Mouse (Mus musculus): ENCODE data around the gene Dhps. TPM values are rescaled to one million over a fixed set of nuclear protein-coding genes. Genes with fewer than 3 reads are reported as not detected.
A peak's percentile ranks its signal among the peaks of the same experiment; 100 is the strongest.

Dhps gene
- total RNA-seq (2015; ENCODE audit: low replicate concordance) (12.3 and 16.1 TPM in 2 replicates), total RNA-seq (2017; ENCODE audit: low replicate concordance) (3.2 and 12.1 TPM in 2 replicates)

DNA sequence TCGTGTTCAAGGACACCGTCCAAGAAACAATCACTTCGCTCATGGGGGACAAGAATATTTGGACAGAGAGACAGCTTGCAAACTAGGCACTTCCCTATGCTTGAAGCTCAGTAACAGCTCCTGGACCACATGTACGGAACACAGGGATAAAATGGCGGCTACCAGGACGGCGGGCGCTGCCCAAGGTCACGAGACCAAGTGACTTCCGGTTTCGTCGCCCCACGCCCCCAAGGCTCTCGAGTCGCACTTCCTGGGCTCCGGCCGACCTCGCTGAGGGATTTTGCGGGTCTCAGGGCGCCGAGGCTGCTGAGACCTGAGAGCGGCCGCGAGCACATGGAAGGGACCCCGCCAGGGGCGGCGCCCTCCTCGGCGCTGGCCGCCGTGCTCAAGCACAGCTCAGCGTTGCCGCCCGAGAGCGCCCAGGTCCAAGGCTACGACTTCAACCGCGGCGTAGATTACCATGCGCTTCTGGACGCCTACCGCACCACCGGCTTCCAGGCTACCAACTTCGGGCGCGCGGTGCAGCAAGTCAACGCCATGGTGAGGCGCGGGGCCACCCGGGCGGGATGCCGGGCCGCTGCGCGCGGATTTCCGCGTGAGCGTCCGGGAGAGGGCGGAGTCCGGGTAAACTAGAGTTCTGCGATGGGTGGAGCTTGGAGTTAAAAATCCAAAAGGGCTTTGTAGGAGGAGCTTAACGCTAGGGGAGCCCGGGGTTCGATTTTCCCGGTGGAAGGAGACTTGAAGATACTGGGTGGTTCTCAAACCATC lies at the start of gene Dhps:
TSS of gene Dhps (plus strand) at position 244 of the 768 bp plus-strand sequence.
- peak; percentile 81 for ATAC-seq (replicated peaks; ENCODE audit: low FRiP score, poor library complexity, severe bottlenecking)

DNA sequence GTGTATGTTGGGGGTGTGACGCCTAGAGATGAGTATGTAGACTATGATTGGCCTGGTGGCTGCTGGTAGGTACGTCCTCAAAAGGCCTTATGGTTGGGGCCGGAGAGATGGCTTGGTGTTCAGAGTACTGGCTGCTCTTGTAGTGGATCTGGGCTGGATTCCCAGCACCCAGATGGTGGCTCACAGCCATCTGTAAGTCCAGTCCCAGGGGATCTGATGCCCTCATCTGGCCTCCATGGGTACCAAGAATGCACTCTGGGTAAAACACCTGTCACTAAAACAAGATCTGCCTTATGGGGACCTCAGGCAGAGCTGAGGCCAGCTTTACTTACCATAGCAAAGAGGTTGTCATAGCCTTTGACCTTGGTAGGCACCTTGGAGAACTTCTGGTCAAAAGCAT lies 47.7 kb upstream of the Dhps start:
- no peak for ATAC-seq (replicated peaks; ENCODE audit: low FRiP score, poor library complexity, severe bottlenecking)

DNA sequence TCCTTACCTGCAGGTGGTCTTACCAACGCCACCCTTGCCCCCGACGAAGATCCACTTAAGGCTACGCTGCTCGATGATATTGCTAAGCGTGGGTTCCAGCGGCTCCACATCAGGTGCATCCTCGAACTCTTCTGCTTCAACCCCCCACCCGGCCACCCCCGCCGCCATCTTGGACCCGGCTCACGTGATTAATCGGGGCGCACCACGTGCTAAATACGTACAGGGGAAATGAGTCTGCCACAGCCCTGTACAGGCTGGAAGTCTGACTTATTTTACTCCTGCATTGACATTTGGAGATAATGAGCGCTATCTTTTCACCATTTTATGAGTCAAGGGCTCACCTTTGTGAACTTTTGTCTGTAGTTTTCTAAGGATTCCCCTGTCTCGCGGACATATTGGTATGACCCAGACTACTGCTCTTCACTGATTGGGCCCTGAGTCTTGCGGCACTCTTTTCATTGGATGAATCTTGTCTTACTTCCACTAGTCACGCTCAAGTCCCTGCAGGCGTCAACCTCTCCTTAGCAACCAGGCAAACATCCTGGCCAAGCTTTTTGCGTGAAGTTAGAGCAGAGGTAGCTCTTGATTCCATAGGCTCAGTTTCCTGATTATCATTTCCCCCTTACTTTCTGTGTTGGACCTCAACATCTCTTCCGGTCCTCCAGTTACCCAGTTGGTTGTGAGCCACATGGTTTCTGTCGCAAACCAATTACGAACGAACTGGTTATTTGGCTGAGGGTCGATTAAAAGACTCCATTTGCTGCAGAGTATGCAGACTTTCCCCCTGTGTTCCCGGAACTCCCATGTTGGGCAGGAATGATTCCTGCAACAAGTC lies 46.2 kb upstream of the Dhps start, which contains the start of gene Asna1:
TSS of gene Asna1 (minus strand) at position 184 of the 835 bp plus-strand sequence.
- peak; percentile 86 for ATAC-seq (replicated peaks; ENCODE audit: low FRiP score, poor library complexity, severe bottlenecking)

DNA sequence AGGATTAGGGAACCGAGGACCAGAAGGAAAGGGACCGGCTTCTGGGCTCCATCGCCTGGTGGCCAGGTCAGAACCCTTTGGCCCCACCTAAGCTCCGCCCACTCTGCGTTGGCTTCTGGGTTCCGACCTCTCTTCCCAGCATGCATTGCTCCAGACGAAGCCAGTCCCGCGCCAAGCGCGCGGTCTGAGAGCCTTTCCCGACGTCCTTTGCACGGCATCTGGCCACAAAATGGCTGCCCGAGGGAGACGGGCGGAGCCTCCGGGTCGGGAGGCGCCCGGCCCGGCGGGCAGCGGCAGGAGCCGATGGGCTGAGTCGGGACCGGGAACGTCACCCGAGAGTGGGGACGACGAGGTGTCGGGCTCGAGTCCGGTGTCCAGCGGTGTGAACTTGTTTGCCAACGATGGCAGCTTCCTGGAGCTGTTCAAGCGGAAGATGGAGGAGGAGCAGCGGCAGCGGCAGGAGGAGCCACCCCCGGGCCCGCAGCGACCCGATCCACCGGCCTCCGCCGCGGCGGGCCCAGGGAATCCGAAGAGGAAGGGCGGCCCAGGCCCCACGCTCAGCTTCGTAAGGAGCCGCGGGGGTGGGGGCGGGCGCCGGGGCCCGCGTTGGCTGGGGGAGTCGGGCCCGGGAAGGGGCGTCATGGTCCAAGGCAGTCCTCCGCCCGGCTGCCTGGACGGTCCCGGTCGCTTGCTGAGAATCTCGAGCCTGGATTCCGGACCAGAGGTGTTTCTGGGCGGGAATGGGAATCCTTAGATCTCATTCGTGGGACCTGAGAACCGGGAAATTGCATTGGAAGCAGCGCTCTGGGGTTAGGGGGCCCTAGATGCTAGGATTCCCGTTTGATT lies 44.7 kb upstream of the Dhps start, which contains the start of gene Trir:
TSS of gene Trir (plus strand) at position 154 of the 846 bp plus-strand sequence.
- peak; percentile 80 for ATAC-seq (replicated peaks; ENCODE audit: low FRiP score, poor library complexity, severe bottlenecking)

DNA sequence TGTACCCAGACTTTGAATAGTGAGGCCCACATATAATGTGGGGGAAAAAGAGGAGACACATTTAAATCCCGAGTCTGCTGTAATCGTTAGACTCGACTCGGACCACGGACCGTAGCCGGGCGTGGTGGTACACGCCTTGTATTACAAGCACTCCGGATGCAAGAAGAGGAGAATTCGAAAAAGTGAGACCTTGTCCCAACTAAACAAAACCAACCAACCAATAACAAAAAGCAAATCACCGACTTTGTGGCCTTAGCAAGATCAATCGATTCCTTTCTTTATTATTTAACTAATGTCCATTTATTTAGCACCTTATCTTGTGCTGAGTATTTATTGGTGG lies 44.1 kb upstream of the Dhps start:
- ATAC-seq (replicated peaks; ENCODE audit: low FRiP score, poor library complexity, severe bottlenecking) = no peak

- no peak for ATAC-seq (replicated peaks; ENCODE audit: low FRiP score, poor library complexity, severe bottlenecking)
These were observed 43.6 kb upstream of the Dhps start for GRCm38 (mm10) chr8:85027922-85028321.

GRCm38 (mm10) chr8:85029271-85029670 lies 42.3 kb upstream of the Dhps start:
- ATAC-seq (replicated peaks; ENCODE audit: low FRiP score, poor library complexity, severe bottlenecking) = no peak

- ATAC-seq (replicated peaks; ENCODE audit: low FRiP score, poor library complexity, severe bottlenecking) = no peak
These were observed 38.8 kb upstream of the Dhps start for GRCm38 (mm10) chr8:85032622-85033311.

DNA sequence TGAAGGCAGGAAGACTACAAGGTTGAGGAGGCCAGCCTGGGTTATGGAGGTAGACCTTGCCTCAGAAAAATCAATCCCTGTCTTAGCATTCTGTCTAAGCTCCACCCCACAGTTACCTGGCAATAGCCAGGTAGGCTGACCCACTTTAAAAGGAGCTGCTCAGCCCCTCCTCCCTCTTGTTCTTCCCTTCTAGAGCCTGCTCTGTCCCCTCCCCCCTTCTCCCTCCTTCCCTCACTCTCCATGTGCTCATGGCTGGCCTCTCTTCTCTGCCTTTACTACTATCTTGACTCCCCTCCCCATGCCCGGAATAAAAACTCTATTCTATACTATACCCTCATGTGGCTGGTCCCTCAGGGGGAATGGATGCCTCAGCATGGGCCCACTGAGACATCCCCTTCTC lies 37.7 kb upstream of the Dhps start:
- ATAC-seq (replicated peaks; ENCODE audit: low FRiP score, poor library complexity, severe bottlenecking) = no peak

- no peak for ATAC-seq (replicated peaks; ENCODE audit: low FRiP score, poor library complexity, severe bottlenecking)
These were observed 36.8 kb upstream of the Dhps start for GRCm38 (mm10) chr8:85034764-85035163.

- no peak for ATAC-seq (replicated peaks; ENCODE audit: low FRiP score, poor library complexity, severe bottlenecking)
These were observed 36.3 kb upstream of the Dhps start for GRCm38 (mm10) chr8:85035165-85035727.

GRCm38 (mm10) chr8:85035728-85036310 lies 35.7 kb upstream of the Dhps start:
- ATAC-seq (replicated peaks; ENCODE audit: low FRiP score, poor library complexity, severe bottlenecking) = no peak

GRCm38 (mm10) chr8:85036381-85036717 lies 35.2 kb upstream of the Dhps start:
- peak; percentile 22 for ATAC-seq (replicated peaks; ENCODE audit: low FRiP score, poor library complexity, severe bottlenecking)

DNA sequence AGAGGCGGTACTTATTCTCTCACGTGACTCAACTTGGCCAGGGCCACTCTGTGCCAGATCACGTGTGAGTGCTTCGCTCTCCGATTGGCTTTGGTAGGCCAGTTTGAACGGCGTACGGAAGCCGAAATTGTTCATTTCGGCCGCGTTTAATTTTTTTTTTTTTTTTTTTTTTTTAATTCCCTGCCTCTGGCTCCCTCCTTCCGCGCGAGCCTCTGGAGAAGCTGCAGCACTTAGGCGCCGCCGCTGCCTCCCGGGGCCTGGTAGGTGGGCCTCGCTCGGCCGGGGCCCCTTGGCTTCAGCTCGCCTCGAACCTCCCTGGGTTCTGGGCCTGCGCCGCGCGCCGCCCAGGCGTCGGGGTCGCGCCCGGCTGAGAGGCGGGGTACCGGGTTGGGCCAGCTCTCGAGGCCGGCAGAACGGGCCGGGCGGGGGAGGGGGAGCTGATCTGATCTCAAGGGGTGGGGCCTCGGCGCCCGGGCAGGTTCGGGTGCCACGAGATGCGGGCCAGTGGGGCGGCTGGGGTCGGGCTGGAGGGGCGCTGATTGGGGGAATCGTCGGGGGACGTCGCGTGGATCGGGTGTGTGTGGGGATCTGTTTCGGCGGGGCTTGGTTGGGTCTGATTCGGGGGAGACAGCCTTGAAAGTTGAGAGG lies 34.7 kb upstream of the Dhps start, which contains the start of gene Tnpo2:
TSS of gene Tnpo2 (plus strand) at position 198 of the 648 bp plus-strand sequence.
- ATAC-seq (replicated peaks; ENCODE audit: low FRiP score, poor library complexity, severe bottlenecking) = peak; percentile 88

GRCm38 (mm10) chr8:85037366-85037680 lies 34.2 kb upstream of the Dhps start:
- 0 out of 2 replicates have a peak, but pooled peaks have one; percentile 7 for ATAC-seq (replicated peaks; ENCODE audit: low FRiP score, poor library complexity, severe bottlenecking)

GRCm38 (mm10) chr8:85037681-85038531 lies 33.7 kb upstream of the Dhps start:
- peak; percentile 36 for ATAC-seq (replicated peaks; ENCODE audit: low FRiP score, poor library complexity, severe bottlenecking)

DNA sequence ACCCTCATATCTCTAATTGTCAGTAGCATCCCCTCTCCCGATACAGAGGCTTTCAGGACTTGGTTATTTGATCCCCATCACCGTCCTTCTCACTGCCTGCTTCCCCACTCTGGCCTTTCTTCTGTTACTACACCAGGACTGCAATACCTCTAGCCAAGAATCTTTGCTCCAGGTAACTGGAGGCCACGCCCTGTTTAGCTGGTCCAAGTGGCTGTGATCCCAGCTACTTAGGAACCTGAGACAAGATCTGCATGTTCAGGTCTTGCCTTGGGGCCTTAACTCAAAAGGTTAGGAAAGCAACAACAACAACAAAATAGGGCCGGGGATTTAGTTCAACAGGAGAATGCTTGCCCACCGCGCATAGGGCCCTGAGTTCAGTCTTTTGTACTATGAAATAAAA lies 27.9 kb upstream of the Dhps start:
- no peak for ATAC-seq (replicated peaks; ENCODE audit: low FRiP score, poor library complexity, severe bottlenecking)

Data from erythroblast, adult 5-6 weeks (primary cell).